Mouse (Mus musculus) heart, postnatal 0 days (tissue): ENCODE data around the gene Them4. TPM values are rescaled to one million over a fixed set of nuclear protein-coding genes. Genes with fewer than 3 reads are reported as not detected.

Experiments
- ATAC-seq: fragments of 200-750 bp; cut with Nextera tagmentation; 2 replicates; pipeline ENCODE4 v1.8.0; 2017; ENCODE audit warnings: low read depth, moderate number of reproducible peaks, moderate library complexity; ENCODE audit not compliant: insufficient read depth
- DNase-seq: peaks from one replicate; pipeline ENCODE4 v3.0.0-alpha.2; 2016; ENCODE audit warnings: low spot score
- H3K27ac ChIP-seq: fragments of 300-500 bp; sonication (generic); 2 replicates; pipeline ENCODE4 v1.5.1; 2014; ENCODE audit warnings: low read depth, mild to moderate bottlenecking
- H3K27me3 ChIP-seq: fragments of 300-500 bp; sonication (generic); 2 replicates; pipeline ENCODE4 v1.6.1; 2014; ENCODE audit warnings: low read length, mixed read lengths; ENCODE audit not compliant: control insufficient read depth, insufficient read depth
- H3K36me3 ChIP-seq: fragments of 300-500 bp; sonication (generic); replicated peaks from 2 replicates; pipeline ENCODE4 v1.6.1; 2014; ENCODE audit warnings: low read length, mixed read lengths; ENCODE audit not compliant: control insufficient read depth, insufficient read depth
- H3K4me1 ChIP-seq: fragments of 300-500 bp; sonication (generic); 2 replicates; pipeline ENCODE4 v1.6.1; 2014; ENCODE audit warnings: antibody characterized with exemption; ENCODE audit not compliant: control insufficient read depth, insufficient read depth
- H3K4me2 ChIP-seq: fragments of 300-500 bp; sonication (generic); 2 replicates; pipeline ENCODE4 v1.6.1; 2014; ENCODE audit warnings: low read depth, mild to moderate bottlenecking, low read length, moderate library complexity
- H3K4me3 ChIP-seq: fragments of 300-500 bp; sonication (generic); 2 replicates; pipeline ENCODE4 v1.5.1; 2014; ENCODE audit warnings: low read depth, low read length
- H3K9ac ChIP-seq: fragments of 300-500 bp; sonication (generic); replicated peaks from 2 replicates; pipeline ENCODE4 v1.6.1; 2014; ENCODE audit warnings: low read depth, low read length, mixed read lengths
- H3K9me3 ChIP-seq: fragments of 300-500 bp; sonication (generic); replicated peaks from 2 replicates; pipeline ENCODE4 v1.6.1; 2016; ENCODE audit warnings: low read length; ENCODE audit not compliant: control insufficient read depth
- CTCF ChIP-seq: IDR thresholded peaks from 2 replicates; pipeline ENCODE4 v1.5.1; 2016; ENCODE audit warnings: antibody characterized with exemption, control low read depth, low read depth
- EP300 ChIP-seq: IDR thresholded peaks from 2 replicates; pipeline ENCODE4 v1.6.1; 2016; ENCODE audit warnings: antibody characterized with exemption, low read depth
- WGBS: fragments of 180-500 bp; shearing (Covaris S2); extraction: QIAGEN DNeasy Blood & Tissue Kit; methylation state at CpG from one replicate; pipeline ENCODE4 v1.1.7; 2014; 5-methylcytosine and 5-hydroxymethylcytosine counted together
- polyA plus RNA-seq: library from polyadenylated mRNA; unstranded; fragments of >200 nt; fragmentation: Nextera tagmentation; extraction: Ambion mirVana; gene quantifications from 2 replicates; pipeline ENCODE4 v1.2.1, GENCODE M21; 2015
- total RNA-seq: library from RNA; depleted of rRNA; stranded (reverse); fragments of >200 nt; gene quantifications from 2 replicates; pipeline ENCODE4 v1.2.3, GENCODE M21; 2014; ENCODE audit warnings: low replicate concordance

Them4 gene
- total and polyA plus RNA-seq, 2 experiments from 2014 or later, result 6.1 to 16.2 TPM

GRCm38 (mm10) chr3:94373090-94373489 is 63.2 kb downstream of the Them4 start:
- Histone ChIP-seq H3K4me1 (peaks cover 17% of the 10 kb centered on the region; the same call in 1 of the 2 replicates), H3K9ac (peak overlapping the region; percentile 43; the same call in 1 of the 2 replicates), H3K27ac (peak overlapping the region; percentile 49; the same call in 1 of the 2 replicates), H3K27me3 (no peaks in the 10 kb centered on the region), H3K4me2 (peak overlapping the region; percentile 72), H3K4me3 (peak overlapping the region; percentile 48), H3K9me3 (no peaks in the 10 kb centered on the region), H3K36me3 (no peaks in the 10 kb centered on the region)
- TF ChIP-seq CTCF (no peak), EP300 (no peak)
- ATAC-seq (no peak), DNase-seq (no peak)
- WGBS, result 9% methylated on average over 6 of the region's 10 CpGs

GRCm38 (mm10) chr3:94373597-94374011 is 63.7 kb downstream of the Them4 start:
- no peaks in the 10 kb centered on the region for H3K36me3 ChIP-seq
- WGBS, result 2% methylated on average over 5 of the region's 5 CpGs
- ATAC-seq (0 out of 2 replicates have a peak, but pooled peaks have one; percentile 10), DNase-seq (no peak)
- peak overlapping the region; percentile 48 for H3K4me3 ChIP-seq
- H3K9ac ChIP-seq, result peak overlapping the region; percentile 43; the same call in 1 of the 2 replicates
- no peaks in the 10 kb centered on the region for H3K27me3 ChIP-seq
- no peak for TF ChIP-seq EP300
- TF ChIP-seq CTCF, result no peak
- no peak overlapping the region for H3K27ac ChIP-seq
- no peaks in the 10 kb centered on the region for H3K9me3 ChIP-seq
- H3K4me1 ChIP-seq, result peaks cover 17% of the 10 kb centered on the region; the same call in 1 of the 2 replicates
- peak overlapping the region; percentile 72 for H3K4me2 ChIP-seq

DNA sequence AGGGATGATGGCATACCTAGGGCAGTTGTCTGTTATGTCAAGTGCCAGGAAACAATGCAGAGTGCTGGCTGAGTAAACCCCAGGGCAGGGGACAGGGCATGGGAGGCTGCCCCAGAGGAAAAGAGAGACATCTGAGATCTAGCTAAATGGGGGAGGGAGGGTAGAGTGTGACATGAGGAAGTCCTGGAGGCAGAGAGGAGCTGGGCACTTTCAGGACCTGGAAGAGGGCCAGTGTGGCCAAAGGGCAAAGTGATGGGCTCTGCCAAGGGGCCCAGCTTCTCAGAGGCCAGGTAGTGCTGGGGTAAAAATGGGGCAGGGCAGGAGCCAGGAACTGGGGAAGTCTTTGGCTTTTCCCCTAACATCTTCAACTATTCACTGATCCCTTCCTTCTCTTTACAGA is 64.7 kb downstream of the Them4 start:
- TF ChIP-seq EP300 (no peak), CTCF (no peak)
- Histone ChIP-seq H3K9me3 (no peaks in the 10 kb centered on the region), H3K9ac (no peak overlapping the region), H3K27me3 (no peaks in the 10 kb centered on the region), H3K4me3 (no peak overlapping the region), H3K36me3 (no peaks in the 10 kb centered on the region), H3K4me1 (peaks cover 16% of the 10 kb centered on the region; the same call in 1 of the 2 replicates), H3K27ac (no peak overlapping the region), H3K4me2 (peak overlapping the region; percentile 25; the same call in 1 of the 2 replicates)
- DNase-seq, result no peak
- no peak for ATAC-seq

DNA sequence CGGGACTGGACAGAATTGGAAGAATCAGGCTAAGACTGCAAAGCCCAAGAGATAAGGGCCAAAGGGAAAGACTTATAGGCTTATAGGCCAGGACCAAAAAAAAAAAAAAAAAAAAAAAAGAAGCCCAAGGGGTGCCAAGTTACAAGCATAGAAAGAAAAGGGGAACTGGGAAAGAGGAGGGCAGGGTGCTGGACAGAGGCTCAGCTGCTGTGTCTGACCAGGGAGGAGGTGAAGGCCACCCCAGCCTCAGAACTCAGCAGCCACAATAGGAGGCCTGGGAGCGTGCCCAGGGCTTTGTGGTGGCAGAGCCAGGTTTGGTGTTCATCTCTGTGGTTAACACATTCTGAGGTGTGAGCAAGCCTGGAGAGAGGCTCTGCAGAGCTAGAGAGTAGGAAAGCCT is 65.3 kb downstream of the Them4 start:
- Histone ChIP-seq H3K4me3 (no peak overlapping the region; the same call in 1 of the 2 replicates), H3K36me3 (no peaks in the 10 kb centered on the region), H3K4me2 (peak overlapping the region; percentile 25; the same call in 1 of the 2 replicates), H3K4me1 (peaks cover 12% of the 10 kb centered on the region; the same call in 1 of the 2 replicates), H3K9me3 (no peaks in the 10 kb centered on the region), H3K27ac (no peak overlapping the region), H3K27me3 (no peaks in the 10 kb centered on the region), H3K9ac (no peak overlapping the region)
- ATAC-seq (no peak), DNase-seq (no peak)
- WGBS, result 72% methylated on average over 2 of the region's 2 CpGs
- TF ChIP-seq EP300, result no peak
- no peak for TF ChIP-seq CTCF

- Histone ChIP-seq H3K9ac (no peak overlapping the region), H3K4me3 (peak overlapping the region; percentile 13; the same call in 1 of the 2 replicates), H3K4me1 (peaks cover 12% of the 10 kb centered on the region; the same call in 1 of the 2 replicates), H3K4me2 (peak overlapping the region; percentile 25; the same call in 1 of the 2 replicates), H3K36me3 (no peaks in the 10 kb centered on the region), H3K27ac (no peak overlapping the region), H3K27me3 (no peaks in the 10 kb centered on the region), H3K9me3 (no peaks in the 10 kb centered on the region)
- no peak for ATAC-seq
- WGBS, result 37% methylated on average over 5 of the region's 5 CpGs
- TF ChIP-seq EP300, result no peak
- no peak for DNase-seq
Observed at GRCm38 (mm10) chr3:94375861-94376260, 66.0 kb downstream of the Them4 start.
